Mouse (Mus musculus) hindbrain, embryonic 16.5 days (tissue): ENCODE data around the gene Wnk4. TPM values are rescaled to one million over a fixed set of nuclear protein-coding genes. Genes with fewer than 3 reads are reported as not detected.

Source experiments
- ATAC-seq: fragments of 200-750 bp; cut with Nextera tagmentation; 2 replicates; pipeline ENCODE4 v1.8.0; 2017; ENCODE audit warnings: moderate TSS enrichment, moderate library complexity
- H3K27ac ChIP-seq: fragments of 300-500 bp; sonication (generic); 2 replicates; pipeline ENCODE4 v1.5.1; 2014; ENCODE audit warnings: low read depth, mild to moderate bottlenecking, control low read depth, low read length, moderate library complexity
- H3K27me3 ChIP-seq: fragments of 300-500 bp; sonication (generic); replicated peaks from 2 replicates; pipeline ENCODE4 v1.6.1; 2014; ENCODE audit warnings: low read length; ENCODE audit not compliant: control insufficient read depth, insufficient read depth
- H3K36me3 ChIP-seq: fragments of 300-500 bp; sonication (generic); 2 replicates; pipeline ENCODE4 v1.6.1; 2014; ENCODE audit warnings: mild to moderate bottlenecking, low read length, moderate library complexity, mixed read lengths; ENCODE audit not compliant: control insufficient read depth, insufficient read depth
- H3K4me1 ChIP-seq: fragments of 300-500 bp; sonication (generic); 2 replicates; pipeline ENCODE4 v1.6.1; 2014; ENCODE audit warnings: low read depth, low read length; ENCODE audit not compliant: control insufficient read depth, insufficient read depth
- H3K4me2 ChIP-seq: fragments of 300-500 bp; sonication (generic); 2 replicates; pipeline ENCODE4 v1.6.1; 2014; ENCODE audit warnings: mild to moderate bottlenecking, low read length, control low read depth, moderate library complexity
- H3K4me3 ChIP-seq: fragments of 300-500 bp; sonication (generic); 2 replicates; pipeline ENCODE4 v1.5.1; 2014; ENCODE audit warnings: mild to moderate bottlenecking, low read length, control low read depth, moderate library complexity
- H3K9ac ChIP-seq: fragments of 300-500 bp; sonication (generic); 2 replicates; pipeline ENCODE4 v1.6.1; 2014; ENCODE audit warnings: low read depth, mild to moderate bottlenecking, control low read depth, low read length, moderate library complexity
- H3K9me3 ChIP-seq: fragments of 300-500 bp; sonication (generic); 2 replicates; pipeline ENCODE4 v1.6.1; 2014; ENCODE audit warnings: mild to moderate bottlenecking, low read length, moderate library complexity; ENCODE audit not compliant: control insufficient read depth
- WGBS: fragments of 180-500 bp; shearing (Covaris S2); extraction: QIAGEN DNeasy Blood & Tissue Kit; methylation state at CpG from one replicate; pipeline ENCODE4 v1.1.7; 2014; 5-methylcytosine and 5-hydroxymethylcytosine counted together
- polyA plus RNA-seq: library from polyadenylated mRNA; unstranded; fragments of >200 nt; fragmentation: Nextera tagmentation; extraction: Ambion mirVana; gene quantifications from 2 replicates; pipeline ENCODE4 v1.2.1, GENCODE M21; 2015

Wnk4 gene
- polyA plus RNA-seq, 1 experiment from 2014 or later = 7.2 TPM

- Histone ChIP-seq H3K27ac (peak overlapping the region; percentile 72; the same call in 1 of the 2 replicates), H3K9ac (peak overlapping the region; percentile 92), H3K4me1 (peaks cover 13% of the 10 kb centered on the region), H3K27me3 (no peaks in the 10 kb centered on the region; the same call in 1 of the 2 replicates), H3K4me2 (peak overlapping the region; percentile 92), H3K4me3 (peak overlapping the region; percentile 65), H3K9me3 (no peaks in the 10 kb centered on the region), H3K36me3 (no peaks in the 10 kb centered on the region)
- WGBS = 15% methylated on average over 7 of the region's 7 CpGs
- ATAC-seq = no peak
Measured at GRCm38 (mm10) chr11:101252941-101253340, 7.4 kb upstream of the Wnk4 start.

DNA sequence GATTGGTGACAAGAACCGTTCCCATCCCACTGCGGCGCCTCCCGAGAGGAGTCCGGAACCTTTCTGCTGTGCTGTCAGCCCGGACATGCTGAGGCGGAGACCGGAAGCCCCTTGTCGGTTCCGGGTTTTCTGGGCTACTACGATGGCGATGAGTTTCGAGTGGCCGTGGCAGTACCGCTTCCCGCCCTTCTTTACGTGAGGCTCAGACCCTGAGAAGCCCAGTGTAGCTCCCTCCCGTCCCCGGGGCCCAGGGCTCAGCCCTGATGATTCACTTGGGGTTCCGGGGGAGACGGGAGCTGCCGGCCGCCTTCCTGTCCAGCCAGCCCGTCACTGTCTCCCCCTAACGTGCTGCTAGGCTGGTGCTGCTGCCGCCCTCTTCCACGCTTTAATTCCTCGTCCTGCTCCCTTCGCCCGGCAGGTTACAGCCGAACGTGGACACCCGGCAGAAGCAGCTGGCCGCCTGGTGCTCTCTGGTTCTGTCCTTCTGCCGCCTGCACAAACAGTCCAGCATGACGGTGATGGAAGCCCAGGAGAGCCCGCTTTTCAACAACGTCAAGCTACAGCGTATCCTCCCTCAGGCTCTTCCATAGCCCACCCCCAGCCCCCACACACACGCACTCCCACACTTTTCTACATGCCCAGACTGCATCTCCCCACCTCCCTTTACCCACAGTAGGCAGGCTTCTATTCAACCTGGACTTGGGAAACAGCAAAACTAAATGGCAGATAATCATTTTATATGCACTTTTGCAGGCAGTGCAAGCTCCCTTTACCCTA lies 6.6 kb upstream of the Wnk4 start, which contains the start of gene Vps25:
Gene Vps25 (plus strand): TSS at position 95 of the 777 bp plus-strand sequence.
- Histone ChIP-seq H3K27me3 (no peaks in the 10 kb centered on the region), H3K27ac (peak within 1 kb of the TSS; percentile 89), H3K9ac (peak within 1 kb of the TSS; percentile 92), H3K4me3 (peak within 1 kb of the TSS; percentile 65), H3K4me2 (peak within 1 kb of the TSS; percentile 92), H3K9me3 (no peaks in the 10 kb centered on the region), H3K36me3 (no peaks in the 10 kb centered on the region), H3K4me1 (peaks cover 13% of the 10 kb centered on the region)
- under 1% methylated on average over 40 of the region's 40 CpGs for WGBS
- peak; percentile 93 for ATAC-seq

DNA sequence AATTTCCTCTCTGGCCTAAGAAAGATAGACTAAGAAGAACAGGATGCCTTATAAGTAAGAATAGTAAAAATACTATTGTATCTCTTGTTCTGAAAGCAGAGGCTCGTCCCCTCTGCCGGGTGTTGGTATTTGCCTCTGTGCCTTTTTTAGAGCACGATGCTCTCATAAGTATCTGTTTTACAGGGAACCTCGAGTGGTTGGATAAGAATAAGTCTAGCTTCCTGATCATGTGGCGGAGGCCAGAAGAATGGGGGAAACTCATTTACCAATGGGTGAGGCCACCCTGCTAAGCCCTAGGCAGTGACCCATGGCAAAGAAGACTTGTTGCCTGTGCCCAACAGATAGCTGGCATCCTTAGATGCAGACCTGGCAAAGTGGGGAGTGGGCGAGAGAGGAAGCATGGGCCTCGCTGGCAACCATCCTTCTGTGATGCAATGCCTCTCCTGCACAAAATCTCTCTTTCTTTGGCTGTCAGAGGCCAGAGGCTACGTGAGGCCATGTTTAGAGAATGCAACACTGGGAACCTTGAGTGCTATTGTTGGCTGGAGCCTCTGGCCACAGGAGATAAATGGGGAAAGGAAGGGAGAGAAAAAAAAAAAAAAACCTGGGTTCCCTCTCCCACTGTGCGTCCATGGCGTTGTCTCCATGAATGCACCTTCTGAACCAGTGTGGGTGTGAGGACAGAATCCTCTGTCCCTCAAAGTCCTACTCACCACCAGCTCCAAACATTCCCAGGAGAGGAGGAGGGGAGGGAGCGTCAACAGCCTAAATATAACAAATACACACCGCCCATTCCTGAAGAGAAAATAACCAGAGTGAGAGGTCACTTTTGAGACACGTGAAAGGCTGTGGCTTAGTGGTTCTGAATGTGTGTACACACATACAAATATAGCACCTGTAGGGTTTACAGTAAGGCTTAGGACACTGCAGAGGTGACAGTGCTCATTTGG lies 4.3 kb upstream of the Wnk4 start:
- Histone ChIP-seq H3K4me3 (no peak overlapping the region), H3K9ac (no peak overlapping the region), H3K9me3 (no peaks in the 10 kb centered on the region), H3K27me3 (peaks cover 9% of the 10 kb centered on the region), H3K36me3 (peaks cover 4% of the 10 kb centered on the region; the same call in 1 of the 2 replicates), H3K4me1 (peaks cover 32% of the 10 kb centered on the region), H3K27ac (no peak overlapping the region), H3K4me2 (no peak overlapping the region)
- 91% methylated on average over 13 of the region's 13 CpGs for WGBS
- ATAC-seq = no peak

DNA sequence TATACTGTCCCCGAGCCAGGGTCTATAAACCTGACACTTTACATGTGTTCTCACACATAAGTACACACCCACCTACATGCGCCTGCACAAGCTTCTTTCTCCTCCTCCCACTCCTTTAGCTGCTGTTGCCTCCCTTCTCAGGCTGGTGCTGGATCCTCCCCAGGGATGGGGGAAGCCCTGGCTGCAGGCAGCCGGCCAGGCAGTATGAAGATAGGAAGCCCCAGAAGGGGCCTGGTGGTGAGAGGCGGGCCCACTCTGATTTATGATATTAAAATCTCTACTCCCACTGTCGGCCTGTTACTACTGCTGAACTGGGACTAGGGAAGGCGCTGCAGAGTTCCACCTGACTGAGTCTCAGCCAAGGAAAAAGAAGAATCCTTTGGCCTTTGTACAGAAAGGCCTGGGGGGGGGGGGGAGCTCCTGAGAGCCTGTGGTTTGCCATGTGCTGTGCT lies 1.1 kb upstream of the Wnk4 start:
- Histone ChIP-seq H3K9ac (0 out of 2 replicates have a peak overlapping the region, but pooled peaks have one; percentile 7), H3K4me2 (no peak overlapping the region)
- ATAC-seq = no peak

DNA sequence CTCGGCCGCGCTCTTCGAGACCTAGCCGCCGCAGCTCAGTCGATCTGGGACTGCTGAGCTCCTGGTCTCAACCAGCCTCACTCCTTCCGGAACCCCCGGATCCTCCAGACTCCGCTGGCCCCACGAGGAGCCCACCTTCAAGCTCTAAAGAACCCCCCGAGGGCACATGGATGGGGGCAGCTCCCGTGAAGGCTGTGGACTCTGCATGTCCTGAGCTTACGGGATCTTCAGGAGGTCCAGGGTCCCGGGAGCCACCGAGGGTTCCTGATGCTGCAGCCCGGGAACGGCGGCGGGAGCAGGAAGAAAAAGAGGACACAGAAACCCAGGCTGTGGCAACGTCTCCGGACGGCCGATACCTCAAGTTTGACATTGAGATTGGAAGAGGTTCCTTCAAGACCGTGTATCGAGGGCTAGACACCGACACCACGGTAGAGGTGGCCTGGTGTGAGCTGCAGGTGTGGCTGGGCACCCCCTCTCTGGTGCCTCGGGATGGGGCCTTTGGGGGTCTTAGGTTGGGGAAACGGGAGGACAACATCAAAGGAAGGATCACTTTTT lies 536 bp downstream of the Wnk4 start:
- peaks cover 30% of the 10 kb centered on the region for H3K4me1 ChIP-seq
- no peak overlapping the region for H3K27ac ChIP-seq
- WGBS = under 1% methylated on average over 30 of the region's 30 CpGs
- H3K4me2 ChIP-seq = peak overlapping the region; percentile 96
- peak; percentile 15; the same call in 1 of the 2 replicates for ATAC-seq
- no peaks in the 10 kb centered on the region for H3K9me3 ChIP-seq
- H3K4me3 ChIP-seq = peak overlapping the region; percentile 52
- peak overlapping the region; percentile 70 for H3K9ac ChIP-seq
- H3K36me3 ChIP-seq = peaks cover 4% of the 10 kb centered on the region; the same call in 1 of the 2 replicates
- peaks cover 34% of the 10 kb centered on the region for H3K27me3 ChIP-seq

More for the DNA sequence above, 1.1 kb upstream of the Wnk4 start:
- H3K4me1 ChIP-seq = peaks cover 26% of the 10 kb centered on the region
- H3K9me3 ChIP-seq = no peaks in the 10 kb centered on the region
- H3K27ac ChIP-seq = no peak overlapping the region; the same call in 1 of the 2 replicates
- H3K36me3 ChIP-seq = peaks cover 4% of the 10 kb centered on the region; the same call in 1 of the 2 replicates
- peaks cover 25% of the 10 kb centered on the region for H3K27me3 ChIP-seq
- no peak overlapping the region for H3K4me3 ChIP-seq
- WGBS = 37% methylated on average over 6 of the region's 6 CpGs

GRCm38 (mm10) chr11:101262272-101262967 lies 2.1 kb downstream of the Wnk4 start:
- H3K9ac ChIP-seq = no peak overlapping the region
- no peak overlapping the region for H3K4me3 ChIP-seq
- peaks cover 4% of the 10 kb centered on the region; the same call in 1 of the 2 replicates for H3K36me3 ChIP-seq
- no peaks in the 10 kb centered on the region for H3K9me3 ChIP-seq
- H3K4me2 ChIP-seq = peak overlapping the region; percentile 20
- no peak overlapping the region for H3K27ac ChIP-seq
- peaks cover 40% of the 10 kb centered on the region for H3K27me3 ChIP-seq
- no peak for ATAC-seq
- H3K4me1 ChIP-seq = peaks cover 30% of the 10 kb centered on the region
- WGBS = 3% methylated on average over 24 of the region's 24 CpGs

GRCm38 (mm10) chr11:101263138-101263988 lies 3.0 kb downstream of the Wnk4 start:
- no peak for ATAC-seq
- H3K27me3 ChIP-seq = peaks cover 40% of the 10 kb centered on the region
- 4% methylated on average over 32 of the region's 32 CpGs for WGBS

GRCm38 (mm10) chr11:101263989-101264280 lies 3.6 kb downstream of the Wnk4 start:
- Histone ChIP-seq H3K36me3 (peaks cover 3% of the 10 kb centered on the region; the same call in 1 of the 2 replicates), H3K9ac (no peak overlapping the region), H3K4me1 (peaks cover 30% of the 10 kb centered on the region), H3K27me3 (peaks cover 40% of the 10 kb centered on the region), H3K9me3 (no peaks in the 10 kb centered on the region), H3K4me2 (no peak overlapping the region), H3K4me3 (no peak overlapping the region), H3K27ac (no peak overlapping the region)
- WGBS = 11% methylated on average over 3 of the region's 3 CpGs
- ATAC-seq = no peak

More at GRCm38 (mm10) chr11:101263138-101263988, 3.0 kb downstream of the Wnk4 start:
- Histone ChIP-seq H3K27ac (no peak overlapping the region), H3K36me3 (peaks cover 4% of the 10 kb centered on the region; the same call in 1 of the 2 replicates), H3K4me1 (peaks cover 30% of the 10 kb centered on the region), H3K9me3 (no peaks in the 10 kb centered on the region), H3K4me2 (no peak overlapping the region), H3K4me3 (no peak overlapping the region), H3K9ac (no peak overlapping the region)
